Mouse (Mus musculus) olfactory bulb, adult 2 months (tissue): ENCODE measurements around the gene Zfp512b. TPM values are rescaled to one million over a fixed set of nuclear protein-coding genes. Genes with fewer than 3 reads are reported as not detected.

Source experiments
- H3K27ac ChIP-seq: fragments of 200-500 bp; 2 replicates; pipeline ENCODE4 v1.5.1; 2012; ENCODE audit warnings: low read depth, low read length; ENCODE audit not compliant: insufficient read depth
- H3K4me1 ChIP-seq: fragments of 200-500 bp; 2 replicates; pipeline ENCODE4 v1.6.1; 2012; ENCODE audit warnings: low read length; ENCODE audit not compliant: control insufficient read depth, insufficient read depth
- H3K4me3 ChIP-seq: fragments of 200-500 bp; 2 replicates; pipeline ENCODE4 v1.5.1; 2012; ENCODE audit warnings: mild to moderate bottlenecking, low read depth, low read length, moderate library complexity; ENCODE audit not compliant: insufficient read depth
- CTCF ChIP-seq: fragments of 200-500 bp; IDR thresholded peaks from 2 replicates; pipeline ENCODE4 v1.5.1; 2012; ENCODE audit warnings: low read depth, mild to moderate bottlenecking, low read length, moderate library complexity; ENCODE audit not compliant: insufficient read depth
- POLR2A ChIP-seq: fragments of 200-500 bp; IDR thresholded peaks from 2 replicates; pipeline ENCODE4 v1.6.1; 2012; ENCODE audit warnings: mild to moderate bottlenecking, low read depth, low read length, moderate library complexity; ENCODE audit not compliant: insufficient read depth
- WGBS: fragments of 180-500 bp; shearing (Covaris S2); methylation state at CpG from one replicate; pipeline ENCODE4 v1.1.7; 2018; 5-methylcytosine and 5-hydroxymethylcytosine counted together
- polyA plus RNA-seq: library from polyadenylated mRNA; stranded (reverse); fragments of >200 nt; gene quantifications from 2 replicates; pipeline ENCODE4 v1.2.4, GENCODE M21; 2012; ENCODE audit warnings: low replicate concordance; ENCODE audit not compliant: missing spikeins, insufficient read depth, insufficient read length

The Zfp512b gene
- polyA plus RNA-seq, 1 experiment: not detected

DNA sequence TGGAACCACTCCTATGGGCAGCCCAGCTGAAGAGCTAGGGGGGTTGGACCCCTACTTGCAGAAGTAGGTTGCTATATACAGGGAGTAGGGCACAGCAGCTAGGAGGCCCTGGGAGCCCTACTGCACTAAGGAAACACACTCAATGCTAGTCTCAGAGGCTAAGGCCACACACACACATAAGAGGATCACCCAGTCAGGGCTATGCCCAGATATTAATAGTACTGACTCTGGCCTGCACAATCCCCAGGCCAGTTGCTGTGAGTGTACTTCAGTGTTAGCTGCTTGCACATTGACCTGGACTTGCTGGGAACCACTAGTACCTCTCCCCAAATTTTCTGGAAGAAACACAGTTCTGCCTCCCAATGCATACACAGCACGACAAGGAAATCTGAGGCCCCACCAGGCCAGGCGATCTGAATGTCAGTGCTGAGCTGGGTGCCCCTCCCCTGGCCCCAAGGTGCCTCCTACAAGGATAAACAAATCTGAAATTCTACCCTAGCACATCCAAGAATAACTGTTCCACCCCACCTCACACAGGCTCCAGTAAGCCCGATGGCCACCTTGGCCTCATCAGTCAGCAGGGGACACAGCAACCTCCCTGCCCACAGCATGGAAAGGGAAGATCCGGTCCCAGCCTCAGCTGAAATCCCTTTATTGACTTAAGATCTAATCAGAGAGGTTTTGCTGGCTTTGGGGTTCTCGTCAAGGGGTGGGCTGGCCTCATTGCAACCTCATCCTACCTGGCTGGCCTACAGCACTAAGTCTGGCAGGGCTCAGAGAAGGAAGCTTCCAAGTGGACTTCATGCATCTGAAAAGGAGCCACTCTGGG is 13.6 kb downstream of the Zfp512b start:
- TF ChIP-seq CTCF (no peak), POLR2A (no peak)
- H3K27ac ChIP-seq: no peak overlapping the region
- WGBS: 74% methylated on average over 5 of the region's 5 CpGs
- H3K4me3 ChIP-seq: no peak overlapping the region
- peaks cover 23% of the 10 kb centered on the region for H3K4me1 ChIP-seq

DNA sequence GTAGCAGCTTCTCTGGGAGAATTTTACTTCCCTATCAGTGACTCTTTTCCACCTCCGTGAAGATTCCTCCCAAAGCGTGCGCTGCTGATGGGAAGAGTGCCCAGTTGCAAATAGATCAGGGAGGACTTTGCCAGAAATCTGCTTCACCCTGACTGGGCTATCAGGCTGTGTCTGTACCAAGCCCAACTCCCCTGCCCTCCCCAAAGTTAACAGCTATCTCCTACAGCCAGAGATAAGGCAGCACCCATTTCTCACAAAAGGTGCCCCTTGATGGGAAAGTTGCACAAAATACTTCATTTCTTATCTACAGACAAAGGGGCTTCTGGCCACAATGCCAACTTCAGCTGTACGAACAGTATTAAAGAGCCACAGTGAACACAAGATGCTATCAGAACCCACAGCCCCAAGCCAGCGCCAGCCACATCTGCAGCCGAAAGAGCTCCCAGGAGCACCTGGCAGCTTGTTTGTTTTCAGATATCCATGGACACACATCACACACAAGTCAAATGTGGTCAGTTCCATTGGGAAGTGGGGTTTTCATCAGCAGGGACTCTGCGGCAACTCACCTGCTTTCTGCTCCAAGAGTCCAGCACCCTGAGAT is 14.5 kb downstream of the Zfp512b start:
- Histone ChIP-seq H3K27ac (no peak overlapping the region), H3K4me3 (no peak overlapping the region), H3K4me1 (peaks cover 23% of the 10 kb centered on the region)
- TF ChIP-seq POLR2A (no peak), CTCF (no peak)
- WGBS: 52% methylated on average over 7 of the region's 7 CpGs

DNA sequence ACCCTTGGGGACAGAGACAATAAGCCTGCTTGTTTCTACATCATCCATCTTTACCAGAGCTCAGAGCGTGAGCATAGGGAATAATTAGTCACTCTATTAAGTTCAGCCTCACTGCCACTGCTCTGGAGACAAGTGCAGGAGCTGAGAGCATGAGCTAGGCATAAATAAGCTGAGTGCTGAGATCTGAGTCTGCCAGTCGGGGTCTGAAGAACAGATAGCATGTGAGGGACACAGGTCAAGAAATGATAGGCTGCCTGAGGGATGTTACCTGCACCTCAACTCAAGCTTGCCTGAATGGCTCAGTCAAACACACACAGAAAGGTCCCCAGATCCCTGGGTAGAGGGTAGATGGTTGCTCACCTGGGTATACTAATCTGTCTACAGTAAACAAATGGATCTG is 15.5 kb downstream of the Zfp512b start:
- no peak for TF ChIP-seq CTCF
- TF ChIP-seq POLR2A: no peak
- 18% methylated on average over 2 of the region's 2 CpGs for WGBS
- H3K4me1 ChIP-seq: peaks cover 23% of the 10 kb centered on the region
- H3K27ac ChIP-seq: no peak overlapping the region
- H3K4me3 ChIP-seq: no peak overlapping the region

DNA sequence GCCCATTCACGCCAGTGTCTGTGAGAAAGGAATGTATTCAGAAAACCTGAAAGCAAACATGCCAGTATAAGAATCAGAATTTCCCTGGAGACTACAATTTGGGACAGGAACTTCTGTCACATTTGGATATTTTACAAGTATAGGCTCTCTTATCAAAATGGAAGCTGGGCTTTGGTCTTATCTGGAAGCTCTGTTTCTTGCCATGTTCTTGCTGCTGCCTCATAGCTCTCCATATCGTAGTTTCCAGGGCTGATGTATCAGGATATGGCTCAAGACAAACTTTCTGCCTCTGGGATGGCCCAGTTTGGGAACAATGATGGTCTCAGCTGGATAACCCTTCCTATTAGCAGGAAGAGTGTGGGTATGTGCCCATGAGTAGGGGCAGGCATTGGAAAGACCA is 16.0 kb downstream of the Zfp512b start:
- no peak overlapping the region for H3K4me3 ChIP-seq
- 94% methylated on average over 2 of the region's 2 CpGs for WGBS
- H3K4me1 ChIP-seq: peaks cover 23% of the 10 kb centered on the region
- TF ChIP-seq CTCF (no peak), POLR2A (no peak)
- no peak overlapping the region for H3K27ac ChIP-seq

DNA sequence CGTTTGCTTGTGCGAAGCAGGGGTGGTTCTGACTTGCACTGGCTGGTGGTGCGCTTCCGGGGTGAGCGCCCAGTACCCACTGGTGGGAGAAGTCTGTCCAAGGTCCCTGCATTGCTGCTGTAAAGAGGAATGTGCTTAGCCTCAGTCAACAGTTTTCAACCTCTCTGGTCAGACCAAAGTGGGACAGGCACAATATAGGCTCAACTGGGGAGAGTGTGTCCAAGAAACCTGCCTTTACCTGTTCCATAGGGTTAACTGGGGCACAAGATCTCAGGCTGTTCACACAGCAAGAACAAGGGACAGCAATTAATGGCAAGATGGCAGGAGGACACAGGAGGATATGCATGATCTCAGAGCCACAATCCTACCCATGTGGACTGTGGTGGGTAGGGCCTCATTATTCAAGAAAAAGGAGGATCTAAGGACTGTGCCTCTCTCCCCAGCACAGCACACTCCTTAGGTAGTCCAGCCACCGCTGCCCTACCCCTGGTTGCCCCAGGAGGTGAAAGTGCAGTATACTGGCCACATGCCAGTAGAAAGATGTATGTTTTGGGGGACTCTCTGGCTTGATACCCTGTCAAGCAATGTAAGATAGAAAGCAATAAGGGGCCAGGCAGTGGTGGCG is 17.6 kb downstream of the Zfp512b start:
- 93% methylated on average over 7 of the region's 7 CpGs for WGBS
- H3K4me1 ChIP-seq: peaks cover 18% of the 10 kb centered on the region

DNA sequence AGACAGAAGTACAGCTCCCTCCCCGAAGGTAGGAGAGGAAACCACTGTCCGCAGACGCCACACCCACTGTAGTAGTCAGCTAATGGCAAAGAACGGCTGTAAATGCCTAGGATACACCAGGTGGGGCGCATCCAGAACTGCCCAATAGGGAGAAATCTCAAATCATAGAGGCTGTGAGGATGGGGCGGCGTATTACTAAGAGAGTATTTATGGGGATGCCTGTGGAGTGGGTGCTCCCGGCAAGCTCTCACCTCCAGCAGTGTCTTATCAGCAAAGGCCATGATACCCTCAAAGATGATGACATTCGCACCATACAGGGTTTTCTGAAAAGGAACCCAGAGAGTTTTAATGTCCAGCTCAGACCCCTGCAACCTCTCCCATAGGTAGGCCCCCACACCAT is 18.6 kb downstream of the Zfp512b start:
- peaks cover 13% of the 10 kb centered on the region for H3K4me1 ChIP-seq
- 93% methylated on average over 9 of the region's 9 CpGs for WGBS
- no peak overlapping the region for H3K4me3 ChIP-seq
- no peak overlapping the region for H3K27ac ChIP-seq
- TF ChIP-seq POLR2A: no peak
- TF ChIP-seq CTCF: no peak

More for the DNA sequence above, 17.6 kb downstream of the Zfp512b start:
- no peak for TF ChIP-seq CTCF
- no peak for TF ChIP-seq POLR2A
- H3K4me3 ChIP-seq: no peak overlapping the region
- H3K27ac ChIP-seq: no peak overlapping the region

DNA sequence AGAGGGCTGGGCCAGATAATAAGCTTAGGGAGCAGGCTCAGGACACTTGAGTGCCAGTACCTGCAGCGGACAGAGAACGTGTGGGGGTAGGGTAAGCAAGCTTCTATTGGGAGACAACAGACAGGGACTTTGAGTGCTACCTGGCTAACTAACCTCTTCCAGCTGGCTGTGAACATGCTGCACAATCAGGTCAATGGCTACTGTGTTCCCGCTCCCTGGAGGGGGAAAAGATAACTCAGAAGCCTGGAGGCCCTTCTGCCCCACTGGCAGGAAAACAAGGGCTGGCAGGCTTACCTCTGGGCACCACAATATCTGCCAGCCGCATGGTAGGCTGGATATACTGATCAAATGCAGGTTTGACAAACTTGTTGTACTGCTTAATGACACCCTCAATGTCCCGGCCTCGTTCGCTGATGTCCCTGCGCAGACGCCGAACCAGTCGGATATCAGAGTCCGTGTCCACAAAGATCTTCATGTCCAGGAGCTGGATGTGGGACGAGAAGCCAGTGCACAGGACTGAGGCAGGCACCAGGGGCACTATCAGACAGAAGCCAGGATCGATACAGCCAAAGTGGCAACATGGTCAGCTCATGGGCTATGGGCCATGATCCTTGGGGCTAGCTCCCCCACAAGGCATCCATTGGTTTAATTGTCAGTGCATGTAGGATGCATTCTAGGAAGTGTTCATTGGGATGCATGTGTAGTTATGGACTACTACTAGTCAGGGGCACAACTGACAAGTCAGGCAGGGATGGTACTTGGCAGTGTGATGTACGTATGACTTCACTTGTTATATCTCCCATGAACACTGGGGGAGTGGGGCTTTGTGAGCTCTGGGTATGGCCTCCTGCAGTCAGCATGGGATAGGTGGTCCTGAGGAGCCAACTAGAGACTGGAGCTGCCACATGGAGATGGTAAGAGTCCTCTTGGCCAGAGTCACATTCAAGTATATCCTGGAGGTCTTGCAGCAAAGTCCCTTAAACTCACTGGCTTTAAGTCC is 19.4 kb downstream of the Zfp512b start:
- no peak for TF ChIP-seq CTCF
- Histone ChIP-seq H3K4me1 (peaks cover 9% of the 10 kb centered on the region), H3K4me3 (no peak overlapping the region), H3K27ac (no peak overlapping the region)
- 94% methylated on average over 15 of the region's 15 CpGs for WGBS

DNA sequence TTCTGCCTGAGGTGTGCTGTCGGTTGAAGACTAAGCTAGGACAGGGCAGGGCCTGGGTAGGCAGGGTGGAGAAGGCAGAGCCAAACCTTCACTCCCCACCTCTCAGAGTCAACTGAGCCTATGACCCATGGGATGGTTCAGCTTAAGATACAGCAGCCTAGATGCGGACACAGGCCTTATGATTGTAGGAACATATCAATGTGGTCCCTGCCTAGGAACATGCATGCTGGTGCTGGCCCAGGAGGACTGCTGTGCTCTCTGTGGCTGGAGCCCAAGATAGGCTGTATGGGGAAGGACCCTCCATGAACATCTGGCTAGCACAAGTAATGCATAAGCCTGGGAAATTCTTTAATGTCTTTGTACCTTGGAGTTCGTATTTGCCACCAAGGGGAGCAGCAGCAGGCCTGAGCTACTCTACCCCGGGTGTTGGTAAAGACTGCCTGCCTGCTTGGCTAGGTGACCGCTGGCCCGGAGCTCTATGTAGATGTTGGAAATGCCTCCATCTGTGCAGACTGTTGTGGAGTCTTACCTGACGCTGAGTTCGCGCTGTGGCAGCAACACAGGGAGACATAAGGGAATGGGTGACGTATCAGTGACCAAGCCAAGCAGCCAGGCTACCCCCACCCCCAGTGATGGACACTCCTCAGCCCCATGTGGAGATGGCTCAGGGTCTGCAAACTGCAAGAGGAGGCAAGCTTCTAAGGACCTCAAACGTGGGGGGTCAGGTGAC is 20.5 kb downstream of the Zfp512b start:
- WGBS: 90% methylated on average over 11 of the region's 11 CpGs
- Histone ChIP-seq H3K27ac (no peak overlapping the region), H3K4me3 (no peak overlapping the region), H3K4me1 (0 out of 2 replicates have a peak, but pooled peaks cover under 1% of the 10 kb centered on the region)
- TF ChIP-seq POLR2A (no peak), CTCF (no peak)
